Mouse (Mus musculus) intestine, embryonic 16.5 days (tissue): ENCODE measurements around the gene Ctbs. TPM values are rescaled to one million over a fixed set of nuclear protein-coding genes. Genes with fewer than 3 reads are reported as not detected.
A peak's percentile ranks its signal among the peaks of the same experiment; 100 is the strongest.
"Not testable (repeated sequence)": the region's sequence is repeated elsewhere in the genome, so short reads cannot be mapped to it uniquely, and the experiment has no call there.

Experiments
- ATAC-seq: fragments of 200-750 bp; cut with Nextera tagmentation; 2 replicates; pipeline ENCODE4 v1.8.0; 2017; ENCODE audit warnings: moderate TSS enrichment, moderate library complexity
- H3K27ac ChIP-seq: fragments of 300-500 bp; sonication (generic); 2 replicates; pipeline ENCODE4 v1.5.1; 2014; ENCODE audit warnings: mild to moderate bottlenecking, low read length
- H3K27me3 ChIP-seq: fragments of 300-500 bp; sonication (generic); replicated peaks from 2 replicates; pipeline ENCODE4 v1.6.1; 2014; ENCODE audit warnings: low read length, control low read depth, mixed read lengths; ENCODE audit not compliant: control insufficient read depth, insufficient read depth
- H3K36me3 ChIP-seq: fragments of 300-500 bp; sonication (generic); 2 replicates; pipeline ENCODE4 v1.6.1; 2014; ENCODE audit warnings: low read length, control low read depth; ENCODE audit not compliant: control insufficient read depth, insufficient read depth
- H3K4me1 ChIP-seq: fragments of 300-500 bp; sonication (generic); 2 replicates; pipeline ENCODE4 v1.6.1; 2014; ENCODE audit warnings: low read length, control low read depth, mixed read lengths; ENCODE audit not compliant: control insufficient read depth, insufficient read depth
- H3K4me2 ChIP-seq: fragments of 300-500 bp; sonication (generic); 2 replicates; pipeline ENCODE4 v1.6.1; 2014; ENCODE audit warnings: low read depth, low read length, control low read depth
- H3K4me3 ChIP-seq: fragments of 300-500 bp; sonication (generic); 2 replicates; pipeline ENCODE4 v1.5.1; 2014; ENCODE audit warnings: mild to moderate bottlenecking, low read length
- H3K9ac ChIP-seq: fragments of 300-500 bp; sonication (generic); 2 replicates; pipeline ENCODE4 v1.6.1; 2014; ENCODE audit warnings: low read depth, low read length
- H3K9me3 ChIP-seq: fragments of 300-500 bp; sonication (generic); 2 replicates; pipeline ENCODE4 v1.6.1; 2016; ENCODE audit warnings: low read length, control low read depth; ENCODE audit not compliant: control insufficient read depth
- WGBS: fragments of 180-500 bp; shearing (Covaris S2); extraction: QIAGEN DNeasy Blood & Tissue Kit; methylation state at CpG from one replicate; pipeline ENCODE4 v1.1.7; 2014; 5-methylcytosine and 5-hydroxymethylcytosine counted together
- polyA plus RNA-seq: library from polyadenylated mRNA; unstranded; fragments of >200 nt; fragmentation: Nextera tagmentation; extraction: Ambion mirVana; gene quantifications from 2 replicates; pipeline ENCODE4 v1.2.1, GENCODE M21; 2015

The Ctbs gene
- polyA plus RNA-seq, 1 experiment from 2014 or later, result 11.6 TPM

DNA sequence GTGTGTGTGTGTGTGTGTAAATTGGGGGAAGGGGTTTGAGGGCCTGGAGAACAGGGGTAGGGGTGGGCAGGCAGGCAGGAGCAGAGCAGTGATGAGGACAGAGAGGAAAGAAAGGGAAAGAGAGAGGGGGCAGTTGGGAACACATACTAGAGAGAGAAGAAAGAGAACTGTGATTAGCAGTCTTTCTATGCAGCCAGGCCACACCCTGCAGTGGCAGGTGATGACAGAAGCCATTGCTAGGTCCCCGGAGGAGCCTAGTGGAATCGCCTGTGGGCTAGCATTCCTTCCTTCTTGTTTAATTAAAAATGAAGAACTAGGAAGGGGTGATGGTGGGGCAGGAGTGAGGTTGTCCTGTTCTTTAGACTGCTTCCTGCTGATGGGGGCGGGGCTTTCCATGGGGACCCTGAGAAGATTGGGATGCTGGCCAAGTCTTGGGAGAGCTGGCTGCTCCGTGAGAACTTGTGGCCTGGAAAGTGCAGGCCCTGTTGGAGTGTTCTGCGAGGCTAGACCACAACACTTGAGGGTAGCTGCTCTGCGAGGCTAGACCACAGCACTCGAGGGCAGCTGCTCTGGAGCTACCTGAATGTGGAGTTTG, 25.2 kb upstream of the Ctbs start:
- Histone ChIP-seq H3K27me3 (no peaks in the 10 kb centered on the region), H3K27ac (no peak overlapping the region), H3K4me2 (no peak overlapping the region), H3K9ac (no peak overlapping the region), H3K9me3 (no peaks in the 10 kb centered on the region), H3K36me3 (peaks cover 15% of the 10 kb centered on the region), H3K4me3 (no peak overlapping the region), H3K4me1 (no peaks in the 10 kb centered on the region)
- 54% methylated on average over 7 of the region's 7 CpGs for WGBS
- no peak for ATAC-seq

DNA sequence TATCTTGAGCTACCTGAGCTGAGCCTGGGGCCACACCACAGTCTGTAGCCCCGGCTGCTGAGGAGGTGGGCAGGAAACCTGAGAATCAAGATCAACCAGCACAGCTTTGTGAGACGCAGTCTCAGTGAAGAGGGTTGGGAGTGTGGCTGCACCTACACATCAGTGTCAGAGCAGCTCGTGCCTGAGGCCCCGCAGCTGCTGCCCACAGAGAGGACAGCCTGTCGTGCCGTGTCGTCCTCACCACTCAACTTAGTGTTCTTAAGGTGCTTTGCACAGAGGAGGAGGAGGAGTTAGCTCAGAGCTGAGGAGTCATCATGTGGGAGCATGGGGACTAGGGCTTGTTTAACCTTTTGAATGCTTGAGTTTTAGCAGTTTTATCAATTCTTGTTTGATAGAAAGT, 23.7 kb upstream of the Ctbs start:
- H3K4me1 ChIP-seq, result no peaks in the 10 kb centered on the region
- no peaks in the 10 kb centered on the region for H3K9me3 ChIP-seq
- no peak overlapping the region for H3K4me3 ChIP-seq
- no peak overlapping the region for H3K4me2 ChIP-seq
- H3K27ac ChIP-seq, result no peak overlapping the region
- H3K9ac ChIP-seq, result no peak overlapping the region
- no peaks in the 10 kb centered on the region for H3K27me3 ChIP-seq
- peaks cover 13% of the 10 kb centered on the region for H3K36me3 ChIP-seq
- no peak for ATAC-seq
- WGBS, result 73% methylated on average over 7 of the region's 7 CpGs

- no peak overlapping the region for H3K9ac ChIP-seq
- 89% methylated on average over 8 of the region's 8 CpGs for WGBS
Observed at GRCm38 (mm10) chr3:146426489-146426888, 23.1 kb upstream of the Ctbs start.

DNA sequence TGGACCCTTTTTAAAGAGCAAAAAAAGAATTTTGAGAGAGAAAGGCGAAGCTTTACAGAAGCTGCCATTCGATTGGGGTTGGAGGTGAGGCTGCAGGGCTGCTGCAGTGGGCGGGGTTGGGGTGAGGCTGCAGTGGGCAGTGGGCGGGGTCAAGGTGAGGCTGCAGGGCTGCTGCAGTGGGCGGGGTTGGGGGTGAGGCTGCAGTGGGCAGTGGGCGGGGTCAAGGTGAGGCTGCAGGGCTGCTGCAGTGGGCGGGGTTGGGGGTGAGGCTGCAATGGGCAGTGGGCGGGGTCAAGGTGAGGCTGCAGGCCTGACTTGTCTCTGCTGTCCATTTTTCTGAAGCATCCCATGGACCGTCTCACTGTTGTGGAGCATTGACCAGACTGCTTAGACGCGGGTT, 16.5 kb upstream of the Ctbs start:
- H3K36me3 ChIP-seq, result peaks cover 19% of the 10 kb centered on the region

More at GRCm38 (mm10) chr3:146426489-146426888, 23.1 kb upstream of the Ctbs start:
- Histone ChIP-seq H3K9me3 (no peaks in the 10 kb centered on the region), H3K36me3 (peaks cover 15% of the 10 kb centered on the region), H3K4me3 (no peak overlapping the region), H3K27me3 (no peaks in the 10 kb centered on the region), H3K4me2 (no peak overlapping the region), H3K4me1 (no peaks in the 10 kb centered on the region), H3K27ac (no peak overlapping the region)
- ATAC-seq, result no peak

GRCm38 (mm10) chr3:146433681-146434350, 15.8 kb upstream of the Ctbs start:
- no peak for ATAC-seq
- no peaks in the 10 kb centered on the region for H3K4me1 ChIP-seq
- no peak overlapping the region for H3K4me2 ChIP-seq
- H3K27me3 ChIP-seq, result no peaks in the 10 kb centered on the region
- WGBS, result 89% methylated on average over 14 of the region's 14 CpGs
- H3K27ac ChIP-seq, result no peak overlapping the region
- H3K36me3 ChIP-seq, result peaks cover 16% of the 10 kb centered on the region
- H3K9me3 ChIP-seq, result no peaks in the 10 kb centered on the region
- H3K9ac ChIP-seq, result no peak overlapping the region
- no peak overlapping the region for H3K4me3 ChIP-seq

More for the DNA sequence above, 16.5 kb upstream of the Ctbs start:
- not testable (repeated sequence) for H3K9me3 ChIP-seq, H3K27ac ChIP-seq, H3K4me1 ChIP-seq, H3K9ac ChIP-seq, H3K4me2 ChIP-seq, H3K27me3 ChIP-seq, H3K4me3 ChIP-seq
- WGBS, result 89% methylated on average over 11 of the region's 11 CpGs
- ATAC-seq, result 0 out of 2 replicates have a peak, but pooled peaks have one; percentile 39

DNA sequence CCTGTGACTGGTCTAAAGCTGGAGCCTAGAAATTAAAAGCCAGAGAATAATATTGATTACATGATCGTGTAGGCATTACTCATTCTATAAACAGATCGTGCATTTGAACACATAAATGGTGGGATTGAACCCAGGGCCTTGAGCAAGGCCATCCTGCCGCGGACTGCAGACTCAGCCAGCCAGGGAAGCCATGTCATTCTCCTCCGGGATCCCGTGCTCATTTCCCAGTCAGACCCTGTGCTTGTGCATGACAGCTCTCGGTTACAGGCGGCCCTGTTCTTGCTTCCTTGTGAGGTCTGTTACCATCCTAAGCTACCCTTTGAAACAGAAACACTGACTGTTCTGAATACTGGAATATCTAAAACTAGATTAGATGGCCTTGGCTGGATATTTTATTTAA, 14.9 kb upstream of the Ctbs start:
- Histone ChIP-seq H3K9me3 (no peaks in the 10 kb centered on the region), H3K4me1 (no peaks in the 10 kb centered on the region), H3K4me3 (no peak overlapping the region), H3K36me3 (peaks cover 16% of the 10 kb centered on the region), H3K27ac (no peak overlapping the region), H3K27me3 (no peaks in the 10 kb centered on the region), H3K9ac (no peak overlapping the region), H3K4me2 (no peak overlapping the region)
- 91% methylated on average over 8 of the region's 8 CpGs for WGBS
- no peak for ATAC-seq

DNA sequence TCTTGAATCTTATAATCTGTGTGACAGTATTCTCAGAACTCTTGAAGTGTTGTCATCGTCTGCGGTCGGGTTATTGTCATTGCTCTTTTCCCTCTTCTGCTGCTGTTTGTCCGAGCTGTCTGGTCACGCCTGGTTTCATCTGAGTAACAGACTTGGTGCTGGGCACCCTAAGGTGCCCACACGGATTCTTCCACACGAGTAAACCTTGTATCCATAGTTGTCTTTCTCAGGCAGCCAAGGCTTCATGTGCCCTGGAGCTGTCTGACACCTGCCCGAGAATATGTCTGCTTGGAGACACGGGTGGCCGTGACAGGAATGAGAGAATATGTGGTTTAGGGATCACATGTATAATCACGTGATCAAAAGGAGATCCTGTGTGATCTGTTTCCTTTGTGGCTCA, 14.1 kb upstream of the Ctbs start:
- H3K9me3 ChIP-seq, result no peaks in the 10 kb centered on the region
- H3K27ac ChIP-seq, result no peak overlapping the region
- H3K4me2 ChIP-seq, result no peak overlapping the region
- no peaks in the 10 kb centered on the region for H3K4me1 ChIP-seq
- 92% methylated on average over 11 of the region's 11 CpGs for WGBS
- no peak overlapping the region for H3K4me3 ChIP-seq
- H3K27me3 ChIP-seq, result no peaks in the 10 kb centered on the region
- ATAC-seq, result no peak
- peaks cover 18% of the 10 kb centered on the region for H3K36me3 ChIP-seq
- H3K9ac ChIP-seq, result no peak overlapping the region

GRCm38 (mm10) chr3:146436114-146436513, 13.5 kb upstream of the Ctbs start:
- H3K9ac ChIP-seq, result no peak overlapping the region
- peaks cover 18% of the 10 kb centered on the region for H3K36me3 ChIP-seq
- no peaks in the 10 kb centered on the region for H3K4me1 ChIP-seq
- no peak overlapping the region for H3K4me3 ChIP-seq
- no peak overlapping the region for H3K27ac ChIP-seq
- no peak overlapping the region for H3K4me2 ChIP-seq
- no peak for ATAC-seq
- H3K9me3 ChIP-seq, result no peaks in the 10 kb centered on the region
- H3K27me3 ChIP-seq, result no peaks in the 10 kb centered on the region
- 93% methylated on average over 8 of the region's 8 CpGs for WGBS

- Histone ChIP-seq H3K27me3 (no peaks in the 10 kb centered on the region), H3K4me3 (no peak overlapping the region), H3K4me2 (no peak overlapping the region), H3K27ac (no peak overlapping the region), H3K9ac (no peak overlapping the region), H3K9me3 (no peaks in the 10 kb centered on the region), H3K36me3 (peaks cover 15% of the 10 kb centered on the region), H3K4me1 (no peaks in the 10 kb centered on the region)
- WGBS, result 88% methylated on average over 12 of the region's 12 CpGs
- ATAC-seq, result no peak
Observed at GRCm38 (mm10) chr3:146440011-146440410, 9.6 kb upstream of the Ctbs start.
